Mouse (Mus musculus) CD8-positive naive resting alpha-beta T cell, adult 57 days (primary cell): ENCODE measurements around the gene Kif14. TPM values are rescaled to one million over a fixed set of nuclear protein-coding genes. Genes with fewer than 3 reads are reported as not detected.

ENCODE experiments used
- total RNA-seq: library from RNA; stranded (reverse); gene quantifications from one replicate; pipeline ENCODE4 v1.2.4, GENCODE M21; 2023

Kif14 gene
- 0.34 TPM for total RNA-seq

GRCm38 (mm10) chr1:136466143-136466811 lies at the start of gene Kif14:
Kif14 (plus strand) TSS chr1:136466343.

Other genes starting within 250 kb of the Kif14 start
- gene Inava, start 232.1 kb upstream of the Kif14 start, total RNA-seq, result not detected
- not detected for gene Gpr25, start 205.5 kb upstream of the Kif14 start, total RNA-seq
- gene Camsap2, start 120.2 kb upstream of the Kif14 start, total RNA-seq, result 36.4 TPM
- 10.7 TPM for gene Ddx59, start 51.1 kb upstream of the Kif14 start, total RNA-seq
- gene Zfp281, start 158.6 kb downstream of the Kif14 start, total RNA-seq, result 31.7 TPM